Mouse (Mus musculus): Measurements from ENCODE around the gene Ubtd1. TPM values are rescaled to one million over a fixed set of nuclear protein-coding genes. Genes with fewer than 3 reads are reported as not detected.

Ubtd1 gene
- polyA plus RNA-seq, 1 experiment, result 29.8 TPM

DNA sequence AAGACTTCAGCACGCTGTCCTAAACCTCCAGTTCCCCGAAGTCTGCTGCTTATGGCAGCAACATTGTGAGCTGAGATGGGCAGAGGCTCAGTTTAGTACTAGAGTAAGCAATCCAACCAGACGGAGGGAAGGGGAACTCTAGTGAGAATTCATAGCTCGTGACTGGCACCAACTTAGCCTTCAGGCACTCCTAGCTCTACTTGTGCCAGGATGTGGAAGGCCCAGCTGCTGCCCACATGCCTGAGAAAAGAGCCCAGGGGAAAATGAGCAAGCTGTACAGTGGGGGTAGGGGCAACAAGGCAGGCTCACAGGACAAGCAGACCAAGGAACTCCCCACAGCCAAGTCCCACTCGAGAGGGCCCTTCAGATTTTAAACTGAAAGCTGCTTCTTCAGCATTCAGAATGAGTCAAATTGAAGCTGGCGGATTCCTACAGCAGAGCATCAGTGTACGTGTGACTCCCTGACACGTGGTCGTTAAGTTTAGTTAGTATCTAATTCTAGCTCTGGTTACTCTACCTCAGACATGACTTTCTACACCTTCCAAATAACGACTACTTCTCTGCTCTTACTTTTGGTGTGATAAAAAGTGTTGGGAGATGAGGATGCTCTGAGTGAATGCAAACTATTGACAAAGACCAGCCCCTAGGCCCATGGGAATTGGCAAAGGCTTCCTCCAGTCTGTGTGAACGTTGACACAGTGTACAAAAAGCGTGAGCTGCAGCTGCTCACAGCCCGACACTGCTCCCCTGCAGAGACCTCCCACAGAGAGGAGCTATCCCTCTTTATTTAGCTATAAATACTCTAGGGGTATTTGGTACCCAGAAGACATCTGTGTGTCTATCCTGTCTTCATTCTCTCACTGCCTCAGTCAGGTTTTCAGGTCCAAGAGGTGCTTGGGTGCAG is 7.4 kb upstream of the Ubtd1 start:
- Histone ChIP-seq H3K4me1 (ENCODE audit: control insufficient read depth, insufficient read depth, low read length) (peaks cover 2% of the 10 kb centered on the region; the same call in 1 of the 2 replicates), H3K4me3 (ENCODE audit: insufficient read depth, low read length) (no peak overlapping the region), H3K27ac (ENCODE audit: insufficient read depth, low read length) (no peak overlapping the region)
- TF ChIP-seq CTCF (IDR thresholded peaks at IDR 0.05; ENCODE audit: borderline replicate concordance, insufficient read depth, low read length) (no peak), POLR2A (IDR thresholded peaks at IDR 0.05; ENCODE audit: low read depth, low read length) (no peak)

DNA sequence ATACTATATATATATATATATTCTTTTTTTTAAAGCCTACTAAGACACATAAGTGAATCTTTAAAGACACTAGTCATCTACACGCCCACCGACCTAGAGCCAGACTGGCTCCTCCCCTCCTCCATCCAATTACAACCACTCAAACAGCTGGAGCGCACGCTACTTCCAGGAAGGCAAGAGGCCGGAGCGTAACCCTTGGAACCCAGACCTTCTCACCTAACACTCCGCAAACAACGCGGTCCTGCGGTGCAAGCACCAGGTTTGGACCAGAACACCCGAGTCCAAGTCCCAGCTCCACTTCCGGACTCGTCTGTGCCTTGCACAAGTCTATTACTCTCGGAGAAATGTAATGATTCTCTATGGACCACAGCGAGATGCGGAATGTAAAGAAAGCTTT is 1.1 kb upstream of the Ubtd1 start:
- Histone ChIP-seq H3K4me1 (ENCODE audit: control insufficient read depth, insufficient read depth, low read length) (peaks cover 2% of the 10 kb centered on the region; the same call in 1 of the 2 replicates), H3K27ac (ENCODE audit: insufficient read depth, low read length) (peak overlapping the region; percentile 78), H3K4me3 (ENCODE audit: insufficient read depth, low read length) (peak overlapping the region; percentile 78)
- TF ChIP-seq POLR2A (IDR thresholded peaks at IDR 0.05; ENCODE audit: low read depth, low read length), result peak; percentile 42; the same call in 1 of the 2 replicates
- TF ChIP-seq CTCF (IDR thresholded peaks at IDR 0.05; ENCODE audit: borderline replicate concordance, insufficient read depth, low read length), result no peak

GRCm38 (mm10) chr19:41980819-41981594 is 556 bp upstream of the Ubtd1 start, which contains the start of gene Mms19:
TSS of gene Mms19 (minus strand) at chr19:41981157.
- peaks cover 2% of the 10 kb centered on the region; the same call in 1 of the 2 replicates for H3K4me1 ChIP-seq (ENCODE audit: control insufficient read depth, insufficient read depth, low read length)
- H3K27ac ChIP-seq (ENCODE audit: insufficient read depth, low read length), result peak within 1 kb of the TSS; percentile 78
- peak within 1 kb of the TSS; percentile 84 for H3K4me3 ChIP-seq (ENCODE audit: insufficient read depth, low read length)
- TF ChIP-seq POLR2A (IDR thresholded peaks at IDR 0.05; ENCODE audit: low read depth, low read length), result peak; percentile 91
- no peak; the same call in 1 of the 2 replicates for TF ChIP-seq CTCF (IDR thresholded peaks at IDR 0.05; ENCODE audit: borderline replicate concordance, insufficient read depth, low read length)

DNA sequence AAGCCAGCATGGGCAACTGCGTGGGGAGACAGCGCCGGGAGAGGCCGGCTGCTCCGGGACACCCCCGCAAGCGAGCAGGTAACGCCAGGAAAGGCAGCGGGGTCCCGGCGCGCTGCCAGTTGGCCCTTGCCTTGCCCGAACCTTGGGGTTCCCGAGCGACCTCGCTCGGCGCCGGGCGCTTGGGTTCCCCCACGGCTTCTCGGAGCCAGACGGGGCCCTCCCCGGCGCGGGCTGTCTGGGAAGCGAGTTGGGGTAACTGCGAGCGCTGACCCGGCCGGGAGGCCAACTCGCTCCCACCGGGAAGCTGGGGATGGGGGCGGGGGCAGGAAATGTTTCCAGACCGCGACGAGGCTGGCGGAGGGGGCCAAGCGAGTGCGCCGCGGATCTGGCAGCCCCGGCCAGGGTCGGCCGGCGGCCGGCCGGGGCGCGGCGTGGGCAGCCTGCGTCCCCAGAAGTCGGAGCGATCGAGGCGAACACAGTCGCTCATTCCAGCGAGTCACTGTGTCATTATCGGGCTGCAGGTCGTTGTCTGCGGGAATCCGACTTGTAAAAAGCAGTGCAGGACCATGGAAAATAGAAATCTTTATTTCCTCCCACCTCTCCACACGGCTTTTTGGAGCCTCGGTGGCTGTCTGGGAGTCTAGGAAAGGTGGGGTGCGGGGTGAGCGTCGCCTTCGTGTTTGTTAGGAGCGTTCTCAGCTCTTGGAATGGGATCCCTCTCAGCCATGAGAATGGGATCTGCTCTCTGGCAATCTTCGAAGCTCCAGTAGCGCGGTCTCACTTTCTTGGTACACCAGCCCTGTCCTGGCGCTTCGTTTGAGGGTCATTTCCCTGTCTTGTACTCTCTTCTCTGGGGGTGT is 598 bp downstream of the Ubtd1 start:
- TF ChIP-seq POLR2A (IDR thresholded peaks at IDR 0.05; ENCODE audit: low read depth, low read length) (no peak), CTCF (IDR thresholded peaks at IDR 0.05; ENCODE audit: borderline replicate concordance, insufficient read depth, low read length) (no peak)
- peak overlapping the region; percentile 64 for H3K27ac ChIP-seq (ENCODE audit: insufficient read depth, low read length)
- H3K4me1 ChIP-seq (ENCODE audit: control insufficient read depth, insufficient read depth, low read length), result peaks cover 2% of the 10 kb centered on the region; the same call in 1 of the 2 replicates
- peak overlapping the region; percentile 84 for H3K4me3 ChIP-seq (ENCODE audit: insufficient read depth, low read length)

- TF ChIP-seq CTCF (IDR thresholded peaks at IDR 0.05; ENCODE audit: borderline replicate concordance, insufficient read depth, low read length), result no peak
- TF ChIP-seq POLR2A (IDR thresholded peaks at IDR 0.05; ENCODE audit: low read depth, low read length), result no peak
- Histone ChIP-seq H3K4me3 (ENCODE audit: insufficient read depth, low read length) (peak overlapping the region; percentile 84), H3K4me1 (ENCODE audit: control insufficient read depth, insufficient read depth, low read length) (peaks cover 4% of the 10 kb centered on the region; the same call in 1 of the 2 replicates), H3K27ac (ENCODE audit: insufficient read depth, low read length) (peak overlapping the region; percentile 64)
These were observed 1.2 kb downstream of the Ubtd1 start for GRCm38 (mm10) chr19:41982791-41983150.

- no peak overlapping the region for H3K27ac ChIP-seq (ENCODE audit: insufficient read depth, low read length)
- peaks cover 4% of the 10 kb centered on the region; the same call in 1 of the 2 replicates for H3K4me1 ChIP-seq (ENCODE audit: control insufficient read depth, insufficient read depth, low read length)
- H3K4me3 ChIP-seq (ENCODE audit: insufficient read depth, low read length), result no peak overlapping the region
- TF ChIP-seq CTCF (IDR thresholded peaks at IDR 0.05; ENCODE audit: borderline replicate concordance, insufficient read depth, low read length), result no peak
- no peak for TF ChIP-seq POLR2A (IDR thresholded peaks at IDR 0.05; ENCODE audit: low read depth, low read length)
These were observed 4.4 kb downstream of the Ubtd1 start for GRCm38 (mm10) chr19:41985994-41986393.

- no peak for TF ChIP-seq CTCF (IDR thresholded peaks at IDR 0.05; ENCODE audit: borderline replicate concordance, insufficient read depth, low read length)
- TF ChIP-seq POLR2A (IDR thresholded peaks at IDR 0.05; ENCODE audit: low read depth, low read length), result no peak
- Histone ChIP-seq H3K27ac (ENCODE audit: insufficient read depth, low read length) (no peak overlapping the region), H3K4me3 (ENCODE audit: insufficient read depth, low read length) (no peak overlapping the region), H3K4me1 (ENCODE audit: control insufficient read depth, insufficient read depth, low read length) (peaks cover 10% of the 10 kb centered on the region)
These were observed 5.6 kb downstream of the Ubtd1 start for GRCm38 (mm10) chr19:41987206-41987605.

- H3K4me1 ChIP-seq (ENCODE audit: control insufficient read depth, insufficient read depth, low read length), result peaks cover 17% of the 10 kb centered on the region
- TF ChIP-seq POLR2A (IDR thresholded peaks at IDR 0.05; ENCODE audit: low read depth, low read length) (no peak), CTCF (IDR thresholded peaks at IDR 0.05; ENCODE audit: borderline replicate concordance, insufficient read depth, low read length) (no peak)
- no peak overlapping the region for H3K4me3 ChIP-seq (ENCODE audit: insufficient read depth, low read length)
- H3K27ac ChIP-seq (ENCODE audit: insufficient read depth, low read length), result no peak overlapping the region
These were observed 8.2 kb downstream of the Ubtd1 start for GRCm38 (mm10) chr19:41989810-41990209.

Measured in embryonic fibroblast, embryonic 13.5 days (primary cell).